Mouse (Mus musculus) thymus, postnatal 10 days (tissue): ENCODE data around the gene Nek6.

ENCODE experiments used
- DNase-seq, 2 experiments: peaks; one replicate each; pipeline ENCODE4 v3.0.0; 2021; ENCODE audit warnings: low spot score in 2 of 2

Gene Nek6

GRCm38 (mm10) chr2:38511487-38512307 is at the start of gene Nek6:
Nek6 (plus strand) TSS chr2:38511643.
- peak; percentile 33 to 55 for DNase-seq

GRCm38 (mm10) chr2:38462323-38462722 is 49.1 kb upstream of the Nek6 start:
- DNase-seq = no peak

- DNase-seq = no peak
Observed at GRCm38 (mm10) chr2:38468845-38469244, 42.6 kb upstream of the Nek6 start.

- peak; percentile 16 to 18 for DNase-seq
Observed at GRCm38 (mm10) chr2:38471745-38472144, 39.7 kb upstream of the Nek6 start.

- no peak for DNase-seq
Observed at GRCm38 (mm10) chr2:38472829-38473228, 38.6 kb upstream of the Nek6 start.

GRCm38 (mm10) chr2:38476871-38477496 is 34.5 kb upstream of the Nek6 start:
- no peak for DNase-seq

GRCm38 (mm10) chr2:38477497-38477873 is 34.0 kb upstream of the Nek6 start:
- no peak for DNase-seq

GRCm38 (mm10) chr2:38478683-38479082 is 32.8 kb upstream of the Nek6 start:
- DNase-seq = peak; percentile 24 to 26

- DNase-seq = no peak
Observed at GRCm38 (mm10) chr2:38479541-38479940, 31.9 kb upstream of the Nek6 start.

- DNase-seq = no peak
Observed at GRCm38 (mm10) chr2:38481166-38481778, 30.2 kb upstream of the Nek6 start.

GRCm38 (mm10) chr2:38482122-38482521 is 29.3 kb upstream of the Nek6 start:
- no peak for DNase-seq

- DNase-seq = no peak
Observed at GRCm38 (mm10) chr2:38483058-38483704, 28.3 kb upstream of the Nek6 start.

GRCm38 (mm10) chr2:38484556-38484955 is 26.9 kb upstream of the Nek6 start:
- DNase-seq = no peak

- DNase-seq = no peak
Observed at GRCm38 (mm10) chr2:38485409-38485808, 26.0 kb upstream of the Nek6 start.

GRCm38 (mm10) chr2:38485957-38486931 is 25.2 kb upstream of the Nek6 start:
- no peak for DNase-seq

- DNase-seq = no peak
Observed at GRCm38 (mm10) chr2:38497594-38497993, 13.8 kb upstream of the Nek6 start.

- DNase-seq = no peak
Observed at GRCm38 (mm10) chr2:38501606-38502005, 9.8 kb upstream of the Nek6 start.

- no peak for DNase-seq
Observed at GRCm38 (mm10) chr2:38502123-38502522, 9.3 kb upstream of the Nek6 start.

- no peak for DNase-seq
Observed at GRCm38 (mm10) chr2:38502747-38503146, 8.7 kb upstream of the Nek6 start.

- DNase-seq = no peak
Observed at GRCm38 (mm10) chr2:38504311-38504710, 7.1 kb upstream of the Nek6 start.

GRCm38 (mm10) chr2:38507181-38507580 is 4.3 kb upstream of the Nek6 start:
- no peak for DNase-seq
